Mouse (Mus musculus): ENCODE data around the gene Ndufa11. TPM values are rescaled to one million over a fixed set of nuclear protein-coding genes. Genes with fewer than 3 reads are reported as not detected.

The Ndufa11 gene
- 64.4 TPM for total RNA-seq (2023)

GRCm38 (mm10) chr17:56717363-56718058, at the start of gene Ndufa11, which contains the start of gene Vmac:
Gene Ndufa11, plus strand, starts transcription at chr17:56717767.
Gene Vmac, minus strand, starts transcription at chr17:56718022.

GRCm38 (mm10) chr17:56672941-56673646, 44.5 kb upstream of the Ndufa11 start, which contains the start of gene Ranbp3:
Gene Ranbp3, plus strand, starts transcription at chr17:56673294.

GRCm38 (mm10) chr17:56757416-56758123, 40.0 kb downstream of the Ndufa11 start, which contains the start of gene Nrtn:
Gene Nrtn, minus strand, starts transcription at chr17:56757530.

GRCm38 (mm10) chr17:56764474-56765354, 47.1 kb downstream of the Ndufa11 start, which contains the start of gene Dus3l:
Gene Dus3l, plus strand, starts transcription at chr17:56764757.

GRCm38 (mm10) chr17:56769950-56770349, 52.4 kb downstream of the Ndufa11 start, which contains the start of gene Prr22:
Gene Prr22, plus strand, starts transcription at chr17:56770250.

Other genes starting within 250 kb of the Ndufa11 start
- gene Ptprs, start 241.3 kb upstream of the Ndufa11 start, total RNA-seq (2023), result 11.4 TPM
- gene Znrf4, start 205.3 kb upstream of the Ndufa11 start, total RNA-seq (2023), result not detected
- gene Gm20219, start 163.4 kb upstream of the Ndufa11 start, total RNA-seq (2023), result 12.2 TPM
- 425 TPM for gene Safb2, start 133.2 kb upstream of the Ndufa11 start, total RNA-seq (2023)
- gene Safb, start 132.9 kb upstream of the Ndufa11 start, total RNA-seq (2023), result 300 TPM
- gene 2410015M20Rik, start 108.0 kb upstream of the Ndufa11 start, total RNA-seq (2023), result 94.2 TPM
- 1,819 TPM for gene Rpl36, start 104.4 kb upstream of the Ndufa11 start, total RNA-seq (2023)
- gene Lonp1, start 90.9 kb upstream of the Ndufa11 start, total RNA-seq (2023), result 51.3 TPM
- 0.59 TPM for gene Catsperd, start 89.6 kb upstream of the Ndufa11 start, total RNA-seq (2023)
- 111 TPM for gene Ranbp3, start 44.5 kb upstream of the Ndufa11 start, total RNA-seq (2023)
- 10.4 TPM for gene Vmac, start 255 bp downstream of the Ndufa11 start, total RNA-seq (2023)
- gene Nrtn, start 39.8 kb downstream of the Ndufa11 start, total RNA-seq (2023), result not detected
- gene Dus3l, start 47.0 kb downstream of the Ndufa11 start, total RNA-seq (2023), result 60.2 TPM
- gene Prr22, start 52.5 kb downstream of the Ndufa11 start, total RNA-seq (2023), result 1.5 TPM
- gene Rfx2, start 113.2 kb downstream of the Ndufa11 start, total RNA-seq (2023), result 17.7 TPM
- not detected for gene Acsbg2, start 156.7 kb downstream of the Ndufa11 start, total RNA-seq (2023)
- 0.65 TPM for gene 1700061G19Rik, start 157.7 kb downstream of the Ndufa11 start, total RNA-seq (2023)
- gene Mllt1, start 217.6 kb downstream of the Ndufa11 start, total RNA-seq (2023), result 37.9 TPM